Mouse (Mus musculus) bone marrow macrophage, adult 2 months (primary cell): Measurements from ENCODE around the gene Msl1.

Experiments
- CTCF ChIP-seq: IDR thresholded peaks from 2 replicates; pipeline ENCODE4 v1.5.1; 2012; ENCODE audit warnings: low read depth, mild to moderate bottlenecking, low read length, moderate library complexity
- POLR2A ChIP-seq: IDR thresholded peaks from 2 replicates; pipeline ENCODE4 v1.6.1; 2012; ENCODE audit warnings: mild to moderate bottlenecking, low read depth, low read length, borderline replicate concordance

- no peak for TF ChIP-seq CTCF
- TF ChIP-seq POLR2A: no peak
Measured at GRCm38 (mm10) chr11:98754151-98754620, 41.1 kb upstream of the Msl1 start.
